Mouse (Mus musculus): ENCODE measurements around the gene Pnkp. TPM values are rescaled to one million over a fixed set of nuclear protein-coding genes. Genes with fewer than 3 reads are reported as not detected.
"Not testable (repeated sequence)": the region's sequence is repeated elsewhere in the genome, so short reads cannot be mapped to it uniquely, and the experiment has no call there.

Pnkp gene
- total RNA-seq, 2 experiments from 2014 or later = 26.8 TPM

DNA sequence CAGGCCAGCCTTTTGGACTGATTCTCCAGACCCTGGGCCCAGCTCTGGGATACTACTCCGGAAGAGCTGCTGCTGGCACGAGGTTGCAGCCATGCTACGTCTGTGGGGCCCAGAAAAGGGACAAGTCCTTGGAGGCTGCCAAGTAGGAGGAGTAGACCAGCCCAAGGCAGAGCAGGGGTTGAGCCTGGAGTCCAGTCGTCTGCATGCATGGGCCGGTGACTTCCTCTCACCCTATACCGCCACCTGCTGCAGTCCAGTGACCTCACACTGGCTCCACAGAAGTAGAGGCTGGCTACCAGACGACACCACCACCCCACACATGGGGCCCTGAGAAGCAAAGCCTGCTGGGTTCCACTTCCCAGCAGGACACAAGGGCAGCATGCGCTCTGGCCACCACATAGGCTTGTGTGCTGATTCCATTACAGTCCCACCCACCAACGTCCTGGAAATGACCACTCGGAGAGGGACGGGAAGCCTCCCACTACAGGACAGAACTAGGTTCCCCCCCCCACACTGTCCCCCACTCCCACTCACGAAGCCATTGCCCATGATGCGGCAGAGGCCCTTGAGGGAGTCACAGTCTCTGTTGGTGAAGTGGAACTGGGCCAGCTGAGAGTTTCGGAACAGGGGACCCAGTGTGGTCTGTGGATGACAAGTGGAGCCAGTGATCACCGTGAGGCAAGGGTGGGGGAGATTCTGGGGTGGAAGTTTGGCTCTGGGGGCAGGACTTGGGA lies 9.5 kb downstream of the Pnkp start:
- intact Hi-C loops (cut with DNase I) = no loop called here
- DNase-seq (ENCODE audit: low spot score in 2 of 2) = no peak

- intact Hi-C loops (cut with DNase I) = no loop called here
- no peak for DNase-seq (ENCODE audit: low spot score in 2 of 2)
Measured at GRCm38 (mm10) chr7:44867010-44867702, 10.2 kb downstream of the Pnkp start.

GRCm38 (mm10) chr7:44867802-44868201 lies 10.9 kb downstream of the Pnkp start:
- intact Hi-C loops (cut with DNase I) = no loop called here

GRCm38 (mm10) chr7:44868465-44868864 lies 11.5 kb downstream of the Pnkp start:
- intact Hi-C loops (cut with DNase I) = no loop called here
- no peak for DNase-seq (ENCODE audit: low spot score in 2 of 2)

More at GRCm38 (mm10) chr7:44867802-44868201, 10.9 kb downstream of the Pnkp start:
- DNase-seq (ENCODE audit: low spot score in 2 of 2) = no peak

DNA sequence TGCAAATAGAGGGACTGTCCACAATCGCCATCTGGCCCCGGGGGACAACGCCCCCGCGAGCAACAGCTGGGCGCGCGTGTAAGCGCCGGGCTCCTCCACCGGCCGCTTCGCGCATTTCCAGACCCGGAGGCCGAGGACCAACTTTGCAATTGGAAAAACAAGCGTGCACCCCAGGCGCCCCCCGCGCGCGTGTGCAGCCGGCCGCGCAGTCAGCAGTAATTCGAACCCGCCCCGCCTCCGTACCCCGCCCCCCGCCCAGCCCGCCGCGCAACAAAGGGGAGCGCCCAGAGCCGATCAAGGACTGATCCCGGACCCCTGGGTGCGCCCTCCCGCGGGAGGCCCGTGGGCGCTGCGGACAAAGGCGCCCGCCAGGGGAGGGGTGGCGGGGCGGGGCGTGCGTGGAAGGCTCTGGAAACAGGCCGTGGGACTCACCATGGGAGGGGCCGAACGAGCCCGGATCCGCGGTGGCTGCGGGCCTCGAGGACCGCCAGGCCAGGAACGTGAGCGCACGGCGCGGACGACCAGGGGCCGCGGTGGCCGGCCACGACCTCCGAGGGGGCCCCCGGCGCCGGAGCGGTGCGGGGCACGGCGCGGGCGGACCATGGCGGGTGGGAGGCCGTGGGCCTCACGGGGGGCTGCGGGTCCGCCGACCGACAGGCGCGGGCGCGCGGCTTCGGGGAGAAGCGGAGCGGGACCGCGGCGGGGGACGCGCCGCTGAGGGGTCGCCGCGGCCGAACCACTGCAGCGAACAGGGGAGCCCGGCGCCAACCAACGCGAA lies 12.2 kb downstream of the Pnkp start:
- DNase-seq (ENCODE audit: low spot score in 2 of 2) = peak in 1 of 2 experiments; percentile 69
- intact Hi-C loops (cut with DNase I) = loop anchor here (1.0 kb wide), 1 partner anchor 20 kb away; the partner anchor contains the start of gene Tbc1d17

DNA sequence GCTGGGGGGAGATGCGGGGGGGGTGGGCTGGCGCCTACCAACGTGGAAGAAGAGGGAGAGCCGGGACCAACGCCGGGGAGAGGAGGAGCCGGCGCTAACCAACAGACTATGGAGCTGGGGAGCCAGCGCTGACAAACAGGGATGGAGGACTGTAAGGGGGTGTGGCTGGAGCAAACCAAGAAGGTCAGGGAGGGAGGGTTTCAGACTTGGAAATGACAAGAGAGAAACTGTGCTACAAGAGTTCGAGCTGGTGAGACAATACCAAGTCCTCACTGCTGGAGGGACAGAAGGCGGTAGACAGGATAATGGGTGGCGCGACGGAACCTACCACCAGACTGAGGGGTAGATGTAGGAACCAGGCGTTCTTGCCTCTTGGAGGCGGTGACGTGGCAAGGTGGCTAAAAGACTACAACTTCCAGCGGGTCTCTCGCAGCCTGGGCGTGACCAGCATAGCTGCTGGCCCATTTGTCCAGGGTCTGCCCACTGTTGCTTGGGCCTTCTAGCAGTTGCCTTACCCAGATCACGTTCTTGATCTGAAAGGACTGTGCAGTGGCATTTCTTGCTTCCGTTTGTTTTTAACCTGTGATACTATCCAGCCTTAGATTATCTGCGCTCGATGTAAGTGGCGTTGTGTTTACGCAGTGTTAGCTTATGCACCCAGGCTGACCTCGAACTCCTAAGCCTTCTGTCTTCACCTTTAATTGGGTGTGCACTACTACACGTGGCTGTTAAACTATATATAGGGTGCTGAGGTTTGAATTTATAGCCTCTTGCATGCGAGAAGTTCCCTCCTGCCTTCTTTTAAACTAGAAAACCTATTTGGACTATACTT lies 13.0 kb downstream of the Pnkp start, which contains the start of gene Ptov1:
Gene Ptov1 (minus strand): TSS at position 92 of the 832 bp plus-strand sequence.
- DNase-seq (ENCODE audit: low spot score in 2 of 2) = peak; percentile 95
- intact Hi-C loops (cut with DNase I) = loop anchor here (1.0 to 2.0 kb wide), 2 partner anchors 21 kb away; partner anchors contain the start of gene Tbc1d17

GRCm38 (mm10) chr7:44870614-44871013 lies 13.7 kb downstream of the Pnkp start:
- no peak for DNase-seq (ENCODE audit: low spot score in 2 of 2)
- intact Hi-C loops (cut with DNase I) = loop anchor here (2.0 kb wide), 1 partner anchor 20 kb away; no protein-coding TSS in a partner anchor

DNA sequence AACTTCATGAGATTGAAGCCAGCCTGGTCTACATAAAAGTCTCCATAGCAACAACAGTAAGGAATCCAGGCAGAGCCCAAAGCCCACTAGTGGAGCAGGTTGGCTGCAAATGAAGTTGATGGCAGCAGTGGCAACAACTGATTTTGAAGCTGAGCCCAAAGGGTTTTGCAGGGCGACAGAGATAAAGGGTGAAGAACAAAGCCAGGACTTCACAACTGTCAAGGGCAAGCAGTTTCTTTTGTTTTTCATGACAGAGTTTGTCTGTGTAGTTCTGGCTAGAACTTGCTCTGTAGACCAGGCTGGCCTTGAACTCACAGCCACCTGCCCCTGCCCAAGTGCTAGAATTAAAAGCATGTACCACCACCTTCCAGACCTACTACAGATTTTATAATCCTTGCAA lies 14.2 kb downstream of the Pnkp start:
- intact Hi-C loops (cut with DNase I) = loop anchor here (2.0 kb wide), 1 partner anchor 20 kb away; no protein-coding TSS in a partner anchor
- DNase-seq (ENCODE audit: low spot score in 2 of 2) = no peak

DNA sequence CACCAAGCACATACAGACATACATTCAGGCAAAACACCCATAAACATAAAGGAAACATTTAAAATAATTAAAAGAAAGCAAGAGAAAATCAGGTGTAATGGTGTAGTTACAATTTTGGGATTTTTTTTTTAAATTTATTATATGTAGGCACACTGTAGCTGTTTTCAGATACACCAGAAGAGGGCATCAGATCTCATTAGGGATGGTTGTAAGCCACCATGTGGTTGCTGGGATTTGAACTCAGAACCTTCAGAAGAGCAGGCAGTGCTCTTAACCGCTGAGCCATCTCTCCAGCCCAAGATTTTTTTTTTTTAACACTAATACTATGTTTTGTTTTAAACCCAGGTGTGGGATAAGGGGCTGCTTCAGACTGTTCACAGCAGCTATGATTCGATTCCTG lies 14.8 kb downstream of the Pnkp start:
- intact Hi-C loops (cut with DNase I) = loop anchor here (2.0 kb wide), 1 partner anchor 19 kb away; no protein-coding TSS in a partner anchor
- not testable (repeated sequence) for DNase-seq (ENCODE audit: low spot score in 2 of 2)

DNA sequence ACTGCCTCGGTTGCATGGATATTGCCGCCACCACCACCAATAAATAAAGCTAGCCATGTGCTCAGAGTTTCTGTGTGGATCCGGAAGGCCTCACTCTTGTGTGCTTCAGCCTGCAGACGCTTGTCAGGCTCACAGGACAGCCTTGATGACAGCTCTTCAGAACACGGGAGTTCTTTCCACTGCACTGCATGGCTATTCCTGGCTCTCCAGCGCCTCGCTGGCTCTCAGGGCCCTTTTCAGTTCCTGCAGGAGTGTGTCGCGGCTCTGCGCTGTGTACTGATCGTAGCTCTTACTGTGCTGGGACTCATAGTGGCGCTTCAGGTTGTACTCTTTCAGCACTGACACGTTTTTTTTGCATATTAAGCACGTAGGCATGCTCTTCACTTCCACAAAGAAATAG lies 20.9 kb downstream of the Pnkp start:
- no peak for DNase-seq (ENCODE audit: low spot score in 2 of 2)
- intact Hi-C loops (cut with DNase I) = no loop called here

DNA sequence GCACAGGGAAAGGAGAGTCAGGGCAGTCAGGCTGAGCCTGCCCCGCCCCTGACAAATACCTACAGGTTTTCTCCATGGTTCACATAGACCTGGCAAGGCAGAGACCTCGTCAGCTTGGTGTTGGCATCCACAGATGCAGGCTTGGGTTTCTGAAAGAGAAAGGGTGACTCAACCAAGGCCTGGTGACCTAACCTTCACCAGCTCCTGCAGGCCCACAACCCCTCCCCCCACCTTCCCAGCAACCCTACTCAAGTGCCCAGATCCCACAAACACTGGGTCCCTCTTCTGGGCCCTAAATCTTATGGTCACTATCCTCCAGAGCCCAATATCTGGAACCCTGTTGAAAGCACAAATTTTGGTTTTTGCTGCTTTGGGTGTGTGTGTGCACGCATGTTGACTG lies 26.1 kb downstream of the Pnkp start:
- no peak for DNase-seq (ENCODE audit: low spot score in 2 of 2)
- intact Hi-C loops (cut with DNase I) = no loop called here

- no peak for DNase-seq (ENCODE audit: low spot score in 2 of 2)
- intact Hi-C loops (cut with DNase I) = no loop called here
Measured at GRCm38 (mm10) chr7:44884637-44885036, 27.7 kb downstream of the Pnkp start.

DNA sequence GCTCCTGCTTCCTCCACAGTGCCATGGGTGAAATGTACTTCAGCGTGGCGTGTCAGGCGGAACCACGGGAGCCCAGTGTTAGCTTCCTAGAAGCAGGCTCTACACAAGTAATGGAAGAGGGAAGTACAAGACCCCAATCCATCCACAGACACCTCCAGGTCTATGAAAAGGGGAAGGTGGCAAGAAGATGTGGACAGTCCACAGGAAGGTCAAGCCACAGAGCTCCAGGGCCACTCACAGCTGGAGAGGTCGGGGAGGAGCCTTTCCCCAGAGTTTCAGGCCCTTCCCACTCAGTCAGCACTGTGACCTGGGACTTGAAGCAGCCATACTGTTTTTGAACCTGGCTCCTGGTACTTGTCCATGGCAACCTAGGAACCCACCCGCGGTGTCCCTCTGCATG lies 30.0 kb downstream of the Pnkp start:
- no peak for DNase-seq (ENCODE audit: low spot score in 2 of 2)
- intact Hi-C loops (cut with DNase I) = no loop called here

DNA sequence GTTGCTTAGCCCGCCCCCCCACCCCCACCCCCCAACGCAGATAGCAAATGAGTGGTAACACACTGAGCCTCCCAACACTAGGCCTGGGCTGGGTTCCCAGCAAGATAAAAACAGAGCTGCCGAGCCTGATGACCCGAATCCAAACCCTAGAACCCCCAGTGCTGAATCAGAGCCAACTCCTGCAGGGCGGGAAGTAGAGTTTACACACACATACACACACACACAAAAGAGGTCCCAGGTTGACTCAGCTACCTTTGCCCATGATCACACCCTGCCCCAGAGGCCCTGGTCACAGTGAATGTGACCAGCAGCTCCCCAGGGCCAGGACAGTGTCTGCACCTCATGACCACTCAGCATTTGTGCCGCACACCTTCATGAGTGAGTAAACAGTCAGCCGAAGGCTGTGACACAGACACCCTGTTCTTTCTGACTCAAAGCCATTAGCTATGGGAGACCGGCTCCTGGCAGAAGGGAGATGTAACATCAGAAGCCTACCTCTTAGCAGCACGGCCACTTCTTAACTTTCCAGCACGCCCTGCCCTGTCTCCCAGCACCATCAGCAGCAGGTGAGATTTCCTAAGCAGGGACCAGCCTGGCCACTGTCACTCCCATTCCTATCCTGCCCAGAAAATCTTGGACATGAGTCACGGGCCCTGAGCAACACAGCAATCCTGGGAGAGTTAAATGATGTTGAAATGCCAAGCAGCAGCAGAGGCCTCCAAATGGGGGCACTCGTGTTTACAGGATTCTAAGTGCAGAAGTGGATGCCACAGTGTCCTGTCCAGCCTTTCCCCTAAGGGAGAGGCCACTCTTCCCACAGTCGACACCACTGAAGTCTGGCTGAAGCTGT lies 31.5 kb downstream of the Pnkp start:
- DNase-seq (ENCODE audit: low spot score in 2 of 2) = no peak
- intact Hi-C loops (cut with DNase I) = no loop called here

- intact Hi-C loops (cut with DNase I) = loop anchor here (2.0 kb wide), 1 partner anchor 19 kb away; no protein-coding TSS in a partner anchor
- no peak for DNase-seq (ENCODE audit: low spot score in 2 of 2)
Measured at GRCm38 (mm10) chr7:44890180-44890579, 33.2 kb downstream of the Pnkp start.

DNA sequence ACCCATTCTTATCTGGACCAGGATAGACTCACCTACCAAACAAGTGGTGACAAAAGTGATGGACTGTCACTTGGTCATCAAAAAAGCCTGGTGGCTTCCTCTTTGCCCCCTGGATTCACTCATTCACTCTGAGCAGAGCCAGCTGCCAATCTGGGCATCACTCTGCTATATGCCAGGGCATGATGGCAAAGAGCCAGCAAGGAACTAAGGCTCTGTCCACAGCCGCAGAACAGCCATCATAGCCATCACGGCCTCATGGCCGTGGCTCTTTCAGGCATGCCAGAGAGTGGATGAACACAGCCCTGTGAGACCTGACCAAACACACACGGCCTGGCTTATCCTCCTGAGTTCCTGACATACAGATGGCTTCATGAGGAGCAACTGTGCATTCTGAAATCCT lies 33.8 kb downstream of the Pnkp start:
- intact Hi-C loops (cut with DNase I) = loop anchor here (2.0 kb wide), 1 partner anchor 20 kb away; no protein-coding TSS in a partner anchor
- no peak for DNase-seq (ENCODE audit: low spot score in 2 of 2)

DNA sequence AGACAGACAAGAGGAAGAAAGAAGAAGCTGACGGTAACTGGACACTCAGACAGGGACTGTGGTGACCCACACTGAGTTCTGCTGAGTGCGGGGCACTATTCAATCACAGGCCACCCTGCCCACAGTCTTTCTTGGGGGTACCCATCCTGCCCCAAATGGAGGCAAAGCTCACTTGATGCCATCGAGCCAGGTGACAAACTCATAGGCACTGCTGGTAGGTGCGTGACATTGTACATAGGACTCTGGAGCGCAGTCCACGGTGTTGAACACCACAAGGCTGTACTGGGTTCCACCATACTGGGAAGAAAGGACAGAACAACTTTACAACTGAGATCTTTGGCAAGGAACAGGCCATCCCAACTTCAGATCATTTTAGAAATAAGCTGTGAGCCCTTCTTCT lies 34.7 kb downstream of the Pnkp start:
- DNase-seq (ENCODE audit: low spot score in 2 of 2) = no peak
- intact Hi-C loops (cut with DNase I) = loop anchor here (2.0 kb wide), 1 partner anchor 21 kb away; no protein-coding TSS in a partner anchor

DNA sequence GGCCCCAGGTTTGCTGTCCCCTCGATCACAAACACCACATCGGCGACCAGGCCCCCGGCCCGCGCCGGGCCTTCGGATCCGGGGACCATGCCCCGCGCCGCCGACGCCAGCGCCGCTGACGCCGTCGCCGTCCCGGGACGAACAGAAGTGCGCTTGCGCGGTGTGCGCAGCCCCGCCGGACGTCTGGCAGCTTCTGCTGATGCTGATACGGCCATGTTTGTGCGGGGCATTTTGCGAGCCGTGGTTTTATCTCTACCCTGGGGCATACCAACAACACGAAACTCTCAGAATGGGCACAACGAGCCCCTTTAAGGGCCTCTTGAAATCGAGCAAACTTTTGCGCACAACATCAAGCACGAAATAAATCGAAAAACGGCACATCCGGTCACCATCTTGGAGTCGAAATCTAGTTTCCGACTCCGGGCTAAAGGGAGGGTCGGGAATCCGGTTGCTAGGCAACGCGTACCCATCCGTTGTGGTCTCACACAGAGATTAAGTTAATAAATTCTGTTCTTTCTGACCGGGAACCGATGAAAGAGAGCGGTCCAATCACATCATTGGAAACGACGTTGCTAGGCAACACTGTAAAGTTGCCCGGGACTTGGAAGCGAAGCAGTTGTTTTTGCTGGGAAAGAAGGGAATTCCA lies 35.5 kb downstream of the Pnkp start, which contains the start of gene Med25:
Gene Med25 (minus strand): TSS at position 437 of the 646 bp plus-strand sequence.
- peak; percentile 93 to 94 for DNase-seq (ENCODE audit: low spot score in 2 of 2)
- intact Hi-C loops (cut with DNase I) = no loop called here
